Mouse (Mus musculus) liver, postnatal 0 days (tissue): ENCODE data around the gene 9230102O04Rik. TPM values are rescaled to one million over a fixed set of nuclear protein-coding genes. Genes with fewer than 3 reads are reported as not detected.

Experiments used
- ATAC-seq: fragments of 200-750 bp; cut with Nextera tagmentation; 2 replicates; pipeline ENCODE4 v1.8.0; 2017; ENCODE audit warnings: mild to moderate bottlenecking, moderate library complexity
- DNase-seq: peaks from one replicate; pipeline ENCODE4 v3.0.0-alpha.2; 2016
- H3K27ac ChIP-seq: fragments of 300-500 bp; sonication (generic); 2 replicates; pipeline ENCODE4 v1.5.1; 2014; ENCODE audit warnings: antibody characterized with exemption, moderate library complexity, mild to moderate bottlenecking, low read depth
- H3K27me3 ChIP-seq: fragments of 300-500 bp; sonication (generic); 2 replicates; pipeline ENCODE4 v1.6.1; 2014; ENCODE audit warnings: low read length, control low read depth, mixed read lengths; ENCODE audit not compliant: insufficient read depth
- H3K36me3 ChIP-seq: fragments of 300-500 bp; sonication (generic); replicated peaks from 2 replicates; pipeline ENCODE4 v1.6.1; 2014; ENCODE audit warnings: mild to moderate bottlenecking, control low read depth, low read length, moderate library complexity, mixed read lengths; ENCODE audit not compliant: insufficient read depth
- H3K4me1 ChIP-seq: fragments of 300-500 bp; sonication (generic); 2 replicates; pipeline ENCODE4 v1.6.1; 2014; ENCODE audit warnings: antibody characterized with exemption, mild to moderate bottlenecking, control low read depth; ENCODE audit not compliant: insufficient read depth
- H3K4me2 ChIP-seq: fragments of 300-500 bp; sonication (generic); 2 replicates; pipeline ENCODE4 v1.6.1; 2014; ENCODE audit warnings: low read depth, mild to moderate bottlenecking, low read length, moderate library complexity, mixed read lengths
- H3K4me3 ChIP-seq: fragments of 300-500 bp; sonication (generic); 2 replicates; pipeline ENCODE4 v1.5.1; 2014; ENCODE audit warnings: low read depth, low read length
- H3K9ac ChIP-seq: fragments of 300-500 bp; sonication (generic); replicated peaks from 2 replicates; pipeline ENCODE4 v1.6.1; 2014; ENCODE audit warnings: mild to moderate bottlenecking, moderate library complexity
- H3K9me3 ChIP-seq: fragments of 300-500 bp; sonication (generic); 2 replicates; pipeline ENCODE4 v1.6.1; 2016; ENCODE audit warnings: mild to moderate bottlenecking, control low read depth, low read length, mixed read lengths
- CTCF ChIP-seq: sonication (generic); IDR thresholded peaks from 2 replicates; pipeline ENCODE4 v1.5.1; 2016; ENCODE audit warnings: antibody characterized with exemption, low read depth
- EP300 ChIP-seq: IDR thresholded peaks from 2 replicates; pipeline ENCODE4 v1.6.1; 2016; ENCODE audit warnings: antibody characterized with exemption, low read depth, mild to moderate bottlenecking
- WGBS: fragments of 180-500 bp; shearing (Covaris S2); extraction: QIAGEN DNeasy Blood & Tissue Kit; methylation state at CpG from one replicate; pipeline ENCODE4 v1.1.7; 2014; ENCODE audit not compliant: insufficient replicate concordance; 5-methylcytosine and 5-hydroxymethylcytosine counted together
- polyA plus RNA-seq: library from polyadenylated mRNA; unstranded; fragments of >200 nt; fragmentation: Nextera tagmentation; extraction: Ambion mirVana; gene quantifications from 2 replicates; pipeline ENCODE4 v1.2.1, GENCODE M21; 2015

Gene 9230102O04Rik
- polyA plus RNA-seq, 1 experiment from 2014 or later = not detected

DNA sequence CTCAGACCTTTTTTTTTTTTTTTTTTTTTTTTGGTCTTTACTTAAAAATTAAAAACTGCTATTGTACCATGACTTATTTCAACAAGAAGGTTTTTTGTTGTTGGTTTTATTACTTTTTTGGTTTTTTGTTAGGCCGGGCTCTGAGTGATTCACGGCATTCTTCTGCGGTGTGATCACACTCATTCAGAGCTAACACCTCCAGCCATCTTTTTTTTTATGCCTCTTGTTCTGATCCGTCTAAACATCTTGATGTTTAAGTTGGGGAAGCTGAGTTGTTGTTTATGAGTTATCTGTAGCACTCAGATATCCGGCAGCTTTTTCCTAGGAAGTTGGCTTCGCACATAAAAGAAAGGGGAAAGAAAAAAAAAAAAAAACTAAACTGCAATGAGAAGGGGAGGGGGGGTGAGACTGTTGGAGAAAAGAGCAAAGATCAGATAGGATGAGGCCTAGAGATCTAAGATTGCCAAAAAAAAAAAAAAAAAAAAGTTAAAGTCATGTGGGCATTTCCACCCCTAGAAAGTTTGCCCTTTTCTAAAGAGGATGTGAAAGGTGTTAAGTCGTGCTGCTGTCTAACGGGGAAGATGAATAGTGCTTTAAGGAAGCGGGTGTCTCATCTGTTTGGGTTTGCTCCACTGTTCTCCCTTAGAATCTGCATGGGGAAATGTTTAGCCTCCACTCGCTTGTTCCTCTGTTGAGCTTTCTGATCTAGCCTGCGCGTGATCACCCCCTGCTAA, 22.1 kb downstream of the 9230102O04Rik start:
- WGBS = 45% methylated on average over 12 of the region's 12 CpGs
- Histone ChIP-seq H3K4me2 (no peak overlapping the region), H3K9ac (no peak overlapping the region), H3K9me3 (no peaks in the 10 kb centered on the region), H3K36me3 (no peaks in the 10 kb centered on the region), H3K4me1 (0 out of 2 replicates have a peak, but pooled peaks cover under 1% of the 10 kb centered on the region), H3K4me3 (no peak overlapping the region), H3K27ac (no peak overlapping the region), H3K27me3 (no peaks in the 10 kb centered on the region)
- ATAC-seq = no peak
- TF ChIP-seq CTCF = no peak
- DNase-seq = no peak

- Histone ChIP-seq H3K27me3 (no peaks in the 10 kb centered on the region), H3K4me2 (no peak overlapping the region), H3K9me3 (no peaks in the 10 kb centered on the region), H3K4me1 (no peaks in the 10 kb centered on the region), H3K27ac (no peak overlapping the region), H3K9ac (no peak overlapping the region), H3K36me3 (no peaks in the 10 kb centered on the region), H3K4me3 (no peak overlapping the region)
- WGBS = 55% methylated on average over 5 of the region's 5 CpGs
- no peak for TF ChIP-seq EP300
- TF ChIP-seq CTCF = no peak
- DNase-seq = no peak
- ATAC-seq = no peak
Observed at GRCm38 (mm10) chr2:9860698-9861097, 28.6 kb downstream of the 9230102O04Rik start.

DNA sequence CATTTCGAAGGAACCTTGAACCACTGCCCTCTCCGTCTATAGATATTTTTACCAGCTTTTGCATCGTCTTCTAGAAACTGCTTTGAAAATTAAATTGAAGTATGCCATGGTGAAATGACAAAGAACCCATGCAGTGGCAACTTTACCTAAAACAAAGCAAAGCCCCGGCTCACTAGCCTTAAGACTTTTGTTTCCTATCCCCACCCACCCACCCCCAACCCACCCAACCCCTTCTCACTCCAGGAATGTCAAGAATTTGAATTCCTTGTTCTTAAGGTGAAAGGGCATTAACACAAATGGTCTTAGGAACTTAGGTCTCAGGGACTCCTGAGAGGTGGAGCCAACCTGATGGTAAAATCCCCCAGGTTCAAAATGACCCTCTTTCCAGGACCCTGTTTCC, 33.5 kb downstream of the 9230102O04Rik start:
- H3K36me3 ChIP-seq = no peaks in the 10 kb centered on the region
- H3K9me3 ChIP-seq = no peaks in the 10 kb centered on the region
- no peaks in the 10 kb centered on the region for H3K27me3 ChIP-seq
- no peak for DNase-seq
- H3K27ac ChIP-seq = no peak overlapping the region
- no peak overlapping the region for H3K9ac ChIP-seq
- H3K4me3 ChIP-seq = no peak overlapping the region
- ATAC-seq = no peak
- TF ChIP-seq EP300 (no peak), CTCF (no peak)
- H3K4me1 ChIP-seq = no peaks in the 10 kb centered on the region
- WGBS = 65% methylated on average over 4 of the region's 4 CpGs
- H3K4me2 ChIP-seq = no peak overlapping the region

- H3K27ac ChIP-seq = no peak overlapping the region
- no peak for TF ChIP-seq EP300
- no peak for TF ChIP-seq CTCF
- no peak overlapping the region for H3K4me2 ChIP-seq
- H3K27me3 ChIP-seq = no peaks in the 10 kb centered on the region
- H3K4me1 ChIP-seq = no peaks in the 10 kb centered on the region
- H3K36me3 ChIP-seq = no peaks in the 10 kb centered on the region
- 66% methylated on average over 13 of the region's 13 CpGs for WGBS
- H3K9ac ChIP-seq = no peak overlapping the region
- no peak for DNase-seq
- H3K9me3 ChIP-seq = no peaks in the 10 kb centered on the region
- no peak overlapping the region for H3K4me3 ChIP-seq
- no peak for ATAC-seq
Observed at GRCm38 (mm10) chr2:9852851-9853576, 36.3 kb downstream of the 9230102O04Rik start.

GRCm38 (mm10) chr2:9835195-9835594, 54.1 kb downstream of the 9230102O04Rik start:
- no peak overlapping the region for H3K9ac ChIP-seq
- TF ChIP-seq CTCF = no peak
- no peak for TF ChIP-seq EP300
- no peak overlapping the region for H3K4me3 ChIP-seq
- ATAC-seq (no peak), DNase-seq (no peak)
- no peak overlapping the region for H3K27ac ChIP-seq
- 71% methylated on average over 7 of the region's 7 CpGs for WGBS
- H3K9me3 ChIP-seq = no peaks in the 10 kb centered on the region
- no peaks in the 10 kb centered on the region for H3K4me1 ChIP-seq
- H3K36me3 ChIP-seq = no peaks in the 10 kb centered on the region
- H3K4me2 ChIP-seq = no peak overlapping the region
- no peaks in the 10 kb centered on the region for H3K27me3 ChIP-seq

DNA sequence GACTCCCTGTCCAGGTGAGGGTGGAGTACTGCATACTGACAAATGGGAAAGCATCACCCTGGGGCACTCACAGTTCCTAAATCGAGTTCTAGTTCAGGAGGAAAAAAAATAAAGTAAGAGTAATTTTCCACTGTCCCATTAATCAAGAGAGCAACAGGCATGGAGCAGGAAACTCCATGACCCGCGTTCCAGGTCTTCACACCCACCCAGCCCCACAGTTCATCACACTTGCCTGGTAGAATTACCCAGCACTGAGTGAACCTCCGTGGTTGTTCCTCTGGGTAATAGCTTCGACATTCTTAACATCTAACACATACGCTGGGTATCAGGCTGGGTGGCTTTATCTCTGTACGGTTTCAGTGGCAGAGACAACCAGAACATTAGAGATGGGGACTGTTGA, 55.6 kb downstream of the 9230102O04Rik start:
- no peak for ATAC-seq
- Histone ChIP-seq H3K9me3 (no peaks in the 10 kb centered on the region), H3K27me3 (no peaks in the 10 kb centered on the region), H3K36me3 (no peaks in the 10 kb centered on the region), H3K4me3 (no peak overlapping the region), H3K4me2 (no peak overlapping the region), H3K27ac (no peak overlapping the region), H3K9ac (no peak overlapping the region), H3K4me1 (no peaks in the 10 kb centered on the region)
- TF ChIP-seq CTCF (no peak), EP300 (no peak)
- no peak for DNase-seq
- WGBS = 74% methylated on average over 7 of the region's 7 CpGs

Other genes with a start within 250 kb of the 9230102O04Rik start
- not detected in 2 replicates for gene 4930412O13Rik, start 8.3 kb downstream of the 9230102O04Rik start, polyA plus RNA-seq
- gene Gata3, start 494 bp upstream of the 9230102O04Rik start, polyA plus RNA-seq = 1.1 and 1.3 TPM in 2 replicates
- gene Taf3, start 159.1 kb upstream of the 9230102O04Rik start, polyA plus RNA-seq = 3.9 and 5.7 TPM in 2 replicates
- 439 and 445 TPM in 2 replicates for gene Atp5c1, start 191.0 kb upstream of the 9230102O04Rik start, polyA plus RNA-seq
- gene Kin, start 191.1 kb upstream of the 9230102O04Rik start, polyA plus RNA-seq = 16.1 and 16.2 TPM in 2 replicates
- gene Itih2, start 241.9 kb upstream of the 9230102O04Rik start, polyA plus RNA-seq = 527 and 547 TPM in 2 replicates